3 mouse cellular contexts compared by ENCODE assay signal in the genomic region with DNA sequence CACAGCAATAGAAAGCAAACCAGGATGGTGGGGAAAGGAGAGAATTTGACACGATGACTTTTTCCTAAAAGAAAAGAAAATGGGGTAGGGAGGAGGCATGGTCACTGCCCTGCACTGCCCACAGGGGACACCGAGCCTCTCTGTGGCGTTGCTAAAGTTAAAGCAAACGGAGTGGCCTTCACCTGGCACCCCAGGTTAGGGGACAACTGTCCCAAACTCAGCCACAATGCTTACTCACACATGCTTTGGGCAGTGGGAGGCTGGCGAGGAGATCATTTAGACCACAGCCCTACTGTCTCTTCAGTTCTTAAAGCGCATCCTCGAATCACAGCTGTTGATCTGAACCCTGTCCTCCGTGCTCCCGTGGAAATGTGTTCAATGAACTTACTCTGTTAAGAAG.
"Had no signal": no experiment of that assay in that cellular context is flagged by ENCODE, and none has a peak within 500 bp of the region (broad histone marks: within the 10 kb centered on the region; RNA-seq: fewer than 3 reads in every experiment).

No protein-coding gene starts in this region.

- H3K27me3 ChIP-seq: neural tube, embryonic 13.5 days; neural tube, embryonic 15.5 days; stomach, embryonic 15.5 days had no signal

- H3K4me3 ChIP-seq: neural tube, embryonic 13.5 days; neural tube, embryonic 15.5 days; stomach, embryonic 15.5 days had no signal

- H3K4me2 ChIP-seq: neural tube, embryonic 13.5 days; neural tube, embryonic 15.5 days; stomach, embryonic 15.5 days had no signal

- H3K36me3 ChIP-seq: neural tube, embryonic 13.5 days; neural tube, embryonic 15.5 days; stomach, embryonic 15.5 days had no signal
